In the genomic region with DNA sequence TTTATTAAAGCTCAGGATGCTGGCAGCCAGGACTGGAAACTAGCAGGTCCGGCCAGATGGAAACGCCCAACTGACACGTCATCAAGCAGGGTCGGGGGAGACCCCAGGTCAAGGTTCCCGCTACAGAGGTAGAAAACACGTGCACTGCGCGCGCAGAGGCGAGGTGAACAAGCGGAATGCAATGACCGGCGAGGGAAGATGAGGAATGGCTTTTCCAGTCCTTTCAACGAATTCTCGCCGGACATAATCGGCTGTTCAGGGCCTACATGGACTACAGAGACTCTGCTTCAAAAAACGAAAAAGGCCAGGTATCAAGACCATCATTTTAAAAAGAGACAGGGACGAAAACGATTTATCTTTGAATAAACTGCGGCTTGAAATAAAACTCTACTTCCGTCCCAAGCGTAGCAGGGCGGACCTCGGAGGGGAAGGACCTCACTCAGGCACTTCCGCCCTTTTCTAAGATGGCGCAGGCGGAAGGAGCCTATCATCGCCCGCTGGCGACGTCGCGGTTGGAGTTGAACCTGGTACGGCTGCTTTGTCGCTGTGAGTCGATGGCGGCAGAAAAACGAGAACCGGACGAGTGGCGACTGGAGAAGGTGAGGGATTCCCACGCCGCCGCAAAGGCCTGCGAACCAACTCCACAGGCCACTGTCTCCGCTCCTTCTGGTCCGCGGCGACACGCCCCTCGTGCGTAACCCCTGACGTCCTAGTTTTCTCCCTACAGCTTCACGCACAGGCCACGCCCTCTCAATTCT, we compare ENCODE assay signal across 8 mouse cellular contexts. TPM values are rescaled to one million over a fixed set of nuclear protein-coding genes. Genes with fewer than 3 reads are reported as not detected.
DNase-seq lines count a peak whose midpoint lies in the region; ATAC-seq lines count a peak whose summit lies in the region.

A gene (plus strand): TSS at position 78 of the 758 bp plus-strand sequence.

- peak within 1 kb of the TSS; percentile 19 for H3K9ac ChIP-seq in hindbrain, embryonic 11.5 days (ENCODE audit: low read depth, low read length)

- H3K9me3 ChIP-seq in hindbrain, embryonic 11.5 days (ENCODE audit: control insufficient read depth, low read length) = no peaks in the 10 kb centered on the region

- peak within 1 kb of the TSS; percentile 47 for H3K4me3 ChIP-seq in hindbrain, embryonic 11.5 days (ENCODE audit: low read depth, low read length)

- ATAC-seq in hindbrain, embryonic 11.5 days (ENCODE audit: low FRiP score) = peak; percentile 81

- under 1% methylated on average over 56 of the region's 56 CpGs for WGBS in hindbrain, embryonic 11.5 days

- H3K4me1 ChIP-seq in hindbrain, embryonic 11.5 days (replicated peaks; ENCODE audit: control insufficient read depth, insufficient read depth, low read length) = peaks cover 4% of the 10 kb centered on the region

- H3K4me2 ChIP-seq in hindbrain, embryonic 11.5 days (replicated peaks; ENCODE audit: low read depth, low read length) = peak within 1 kb of the TSS; percentile 66

- peak within 1 kb of the TSS; percentile 48 for H3K27ac ChIP-seq in hindbrain, embryonic 11.5 days (ENCODE audit: low read depth, low read length)

- DNase-seq in MEL-GATA-1-ER (ENCODE audit: extremely low read depth, low read depth) = peak; percentile 93
- DNase-seq in cerebellum, adult 8-10 months = peak; percentile 91
- DNase-seq in frontal cortex, adult 2 months (ENCODE audit: extremely low spot score in 1 of 2, low spot score in 1 of 2) = peak; percentile 91 to 92
- DNase-seq in hindbrain, embryonic 11.5 days (ENCODE audit: low spot score) = peak; percentile 92
- DNase-seq in layer of hippocampus, postnatal 10 days (ENCODE audit: low spot score in 2 of 2) = peak; percentile 85 to 90
- DNase-seq in lung, postnatal 10 days = peak; percentile 95
- DNase-seq in ovary, postnatal 36 days (ENCODE audit: low spot score) = peak; percentile 90
- DNase-seq in thymus, postnatal 25 days = peak; percentile 93

- no peaks in the 10 kb centered on the region for H3K36me3 ChIP-seq in hindbrain, embryonic 11.5 days (ENCODE audit: control insufficient read depth, insufficient read depth, low read length)

- no peaks in the 10 kb centered on the region for H3K27me3 ChIP-seq in hindbrain, embryonic 11.5 days (ENCODE audit: control insufficient read depth, insufficient read depth, low read length)

RNA-seq across cellular contexts. Expression of the gene that starts here (rescaled TPM):
- 174 and 195 TPM in 2 replicates for polyA plus RNA-seq in frontal cortex, adult 2 months (2012; rRNA removed)
- polyA plus RNA-seq in hindbrain, embryonic 11.5 days (2014; fragmentation: Nextera tagmentation; extraction: Ambion mirVana) = 77.8 and 78.6 TPM in 2 replicates
- 100 to 1,000 TPM in 1 of 2 experiments, 10 to 100 TPM in 1; 97.9 to 108 TPM for total RNA-seq in layer of hippocampus, postnatal 10 days (2021)

Comparison
In these comparisons a context has a peak if more than half of its experiments do, and no peak if none do; other contexts are left out.
1. Peak in every context shown above with its lines: DNase-seq, ATAC-seq, H3K4me3 ChIP-seq and H3K27ac ChIP-seq.